9 mouse cellular contexts compared by ENCODE assay signal in genomic region chr19:46642136-46642753, GRCm38 (mm10). TPM values are rescaled to one million over a fixed set of nuclear protein-coding genes. Genes with fewer than 3 reads are reported as not detected.
DNase-seq lines count a peak whose midpoint lies in the region; ATAC-seq and TF ChIP-seq lines count a peak whose summit lies in the region.
"Had no signal": no experiment of that assay in that cellular context is flagged by ENCODE, and none has a peak within 500 bp of the region (broad histone marks: within the 10 kb centered on the region; RNA-seq: fewer than 3 reads in every experiment).

No protein-coding gene starts in this region.

- H3K9ac ChIP-seq in kidney, embryonic 16.5 days (replicated peaks; ENCODE audit: low read length) = peak overlapping the region; percentile 45
- H3K9ac ChIP-seq in embryonic facial prominence, embryonic 13.5 days = peak overlapping the region; percentile 46
- H3K9ac ChIP-seq in hindbrain, postnatal 0 days (replicated peaks; ENCODE audit: low read length) = no peak overlapping the region

- DNase-seq in kidney, postnatal 4 days = no peak
- DNase-seq in hindbrain, postnatal 0 days (ENCODE audit: low spot score) = no peak
- no peak for DNase-seq in ovary, adult 18-20 months (ENCODE audit: low spot score)
- no peak for DNase-seq in urinary bladder, postnatal 25 days (ENCODE audit: low spot score)
- no peak for DNase-seq in thymus, postnatal 4 days

- H3K79me2 ChIP-seq in myocyte (ENCODE audit: control insufficient read depth, insufficient read depth) = peaks cover 13% of the 10 kb centered on the region

- TF ChIP-seq CTCF in hindbrain, postnatal 0 days (IDR thresholded peaks at IDR 0.05; ENCODE audit: low read depth) = no peak

- no peak for ATAC-seq in kidney, embryonic 16.5 days (ENCODE audit: low FRiP score, low TSS enrichment)
- ATAC-seq in embryonic facial prominence, embryonic 13.5 days (ENCODE audit: insufficient number of reproducible peaks, insufficient read depth, low FRiP score, low TSS enrichment, low read depth) = no peak
- no peak for ATAC-seq in hindbrain, postnatal 0 days

- peak overlapping the region; percentile 13 for H3K4me2 ChIP-seq in kidney, embryonic 16.5 days (replicated peaks; ENCODE audit: low read depth, low read length)
- peak overlapping the region; percentile 30; the same call in 1 of the 2 replicates for H3K4me2 ChIP-seq in embryonic facial prominence, embryonic 13.5 days
- no peak overlapping the region for H3K4me2 ChIP-seq in hindbrain, postnatal 0 days (ENCODE audit: low read depth, low read length)
- peak overlapping the region; percentile 52 for H3K4me2 ChIP-seq in myocyte (ENCODE audit: low read depth)

- no peak overlapping the region for H3K4me3 ChIP-seq in kidney, embryonic 16.5 days (ENCODE audit: low read length)
- H3K4me3 ChIP-seq in embryonic facial prominence, embryonic 13.5 days = no peak overlapping the region
- no peak overlapping the region for H3K4me3 ChIP-seq in hindbrain, postnatal 0 days (ENCODE audit: low read length)
- H3K4me3 ChIP-seq in myocyte = no peak overlapping the region

- no peaks in the 10 kb centered on the region for H3K27me3 ChIP-seq in kidney, embryonic 16.5 days (ENCODE audit: insufficient read depth, low read length)
- H3K27me3 ChIP-seq in embryonic facial prominence, embryonic 13.5 days = no peaks in the 10 kb centered on the region
- H3K27me3 ChIP-seq in hindbrain, postnatal 0 days (ENCODE audit: insufficient read depth, low read length) = no peaks in the 10 kb centered on the region
- H3K27me3 ChIP-seq in myocyte (ENCODE audit: control insufficient read depth, insufficient read depth, insufficient read length) = no peaks in the 10 kb centered on the region

- no peak for TF ChIP-seq POLR2A in myocyte (IDR thresholded peaks at IDR 0.05; ENCODE audit: insufficient read length, low read depth)

- no peaks in the 10 kb centered on the region for H3K9me3 ChIP-seq in kidney, embryonic 16.5 days (ENCODE audit: low read length)
- H3K9me3 ChIP-seq in embryonic facial prominence, embryonic 13.5 days = no peaks in the 10 kb centered on the region
- H3K9me3 ChIP-seq in hindbrain, postnatal 0 days (ENCODE audit: low read length) = no peaks in the 10 kb centered on the region

- peak overlapping the region; percentile 78 for H3K27ac ChIP-seq in kidney, embryonic 16.5 days (ENCODE audit: low read length)
- peak overlapping the region; percentile 86 for H3K27ac ChIP-seq in embryonic facial prominence, embryonic 13.5 days
- H3K27ac ChIP-seq in hindbrain, postnatal 0 days = peak overlapping the region; percentile 74

- H3ac ChIP-seq in myocyte (ENCODE audit: control insufficient read depth, insufficient read length) = no peak overlapping the region

- peaks cover 76% of the 10 kb centered on the region for H3K4me1 ChIP-seq in kidney, embryonic 16.5 days (ENCODE audit: insufficient read depth, low read length)
- H3K4me1 ChIP-seq in embryonic facial prominence, embryonic 13.5 days = peaks cover 89% of the 10 kb centered on the region
- H3K4me1 ChIP-seq in hindbrain, postnatal 0 days (ENCODE audit: insufficient read depth, low read length) = peaks cover 36% of the 10 kb centered on the region

- WGBS in kidney, embryonic 16.5 days = 41% methylated on average over 22 of the region's 22 CpGs
- 58% methylated on average over 22 of the region's 22 CpGs for WGBS in embryonic facial prominence, embryonic 13.5 days
- 60% methylated on average over 22 of the region's 22 CpGs for WGBS in hindbrain, postnatal 0 days

- H3K36me3 ChIP-seq in kidney, embryonic 16.5 days (ENCODE audit: insufficient read depth, low read length) = peaks cover 16% of the 10 kb centered on the region; the same call in 1 of the 2 replicates
- peaks cover 20% of the 10 kb centered on the region for H3K36me3 ChIP-seq in embryonic facial prominence, embryonic 13.5 days
- H3K36me3 ChIP-seq in hindbrain, postnatal 0 days (ENCODE audit: insufficient read depth, low read length) = no peaks in the 10 kb centered on the region; the same call in 1 of the 2 replicates
- H3K36me3 ChIP-seq in myocyte (ENCODE audit: control insufficient read depth, insufficient read depth) = no peaks in the 10 kb centered on the region

TF ChIP-seq in myocyte, 11 proteins besides CTCF, POLR2A, EP300 and RAD21:
- TF ChIP-seq MYOG (IDR thresholded peaks at IDR 0.05; ENCODE audit: control insufficient read depth in 1 of 3, insufficient read depth in 1 of 3, insufficient read length in 2 of 3, low read depth in 2 of 3) = no peak
- TF ChIP-seq MAX (IDR thresholded peaks at IDR 0.05; ENCODE audit: low read depth) = no peak
- TF ChIP-seq MYOD1 (IDR thresholded peaks at IDR 0.05; ENCODE audit: control insufficient read depth in 1 of 3, insufficient read length in 2 of 3, low read depth in 2 of 3) = no peak
- TF ChIP-seq CEBPB (IDR thresholded peaks at IDR 0.05; ENCODE audit: insufficient read depth, poor library complexity, severe bottlenecking) = no peak
- TF ChIP-seq TCF12 (IDR thresholded peaks at IDR 0.05; ENCODE audit: insufficient read depth, poor library complexity, severe bottlenecking) = no peak
- TF ChIP-seq E2F4 (IDR thresholded peaks at IDR 0.05; ENCODE audit: insufficient read depth) = no peak
- no peak for TF ChIP-seq TCF3 (IDR thresholded peaks at IDR 0.05; ENCODE audit: insufficient read length, low read depth)
- TF ChIP-seq SRF (IDR thresholded peaks at IDR 0.05; ENCODE audit: control insufficient read depth, insufficient read length, low read depth) = no peak
- TF ChIP-seq REST (IDR thresholded peaks at IDR 0.05; ENCODE audit: insufficient read depth, insufficient read length) = no peak
- TF ChIP-seq POLR2AphosphoS2 (IDR thresholded peaks at IDR 0.05; ENCODE audit: insufficient read length, low read depth) = no peak
- TF ChIP-seq USF1 (IDR thresholded peaks at IDR 0.05; ENCODE audit: low read depth) = no peak

RNA-seq across cellular contexts. Expression of gene Cyp17a1, which starts 30.7 kb away (rescaled TPM):
- polyA plus RNA-seq in kidney, embryonic 16.5 days (2015; fragmentation: Nextera tagmentation; extraction: Ambion mirVana) = 7.1 TPM in 1 of 2 replicates, not detected in the other
- not detected in 2 replicates for polyA plus RNA-seq in embryonic facial prominence, embryonic 13.5 days (2015; fragmentation: Nextera tagmentation; extraction: Ambion mirVana)
- total RNA-seq in hindbrain, postnatal 0 days (2014; rRNA removed) = not detected in 2 replicates
- polyA plus RNA-seq in hindbrain, postnatal 0 days (2015; fragmentation: Nextera tagmentation; extraction: Ambion mirVana) = not detected in 2 replicates
- polyA plus RNA-seq in myocyte (2012; fragmentation: generic; extraction: Trizol) = not detected
- total RNA-seq: gastrocnemius, postnatal 25 days had no signal

RNA-seq across cellular contexts. Expression of gene Wbp1l, which starts 43.4 kb away (rescaled TPM):
- 53.4 and 54.4 TPM in 2 replicates for polyA plus RNA-seq in kidney, embryonic 16.5 days (2015; fragmentation: Nextera tagmentation; extraction: Ambion mirVana)
- 41.9 and 42.5 TPM in 2 replicates for polyA plus RNA-seq in embryonic facial prominence, embryonic 13.5 days (2015; fragmentation: Nextera tagmentation; extraction: Ambion mirVana)
- 52.3 and 56.9 TPM in 2 replicates for total RNA-seq in hindbrain, postnatal 0 days (2014; rRNA removed)
- 30.3 and 31.6 TPM in 2 replicates for polyA plus RNA-seq in hindbrain, postnatal 0 days (2015; fragmentation: Nextera tagmentation; extraction: Ambion mirVana)
- 39.8 TPM for polyA plus RNA-seq in myocyte (2012; fragmentation: generic; extraction: Trizol)

RNA-seq across cellular contexts. Expression of gene Borcs7, which starts 47.5 kb away (rescaled TPM):
- polyA plus RNA-seq in kidney, embryonic 16.5 days (2015; fragmentation: Nextera tagmentation; extraction: Ambion mirVana) = 15.6 and 19.0 TPM in 2 replicates
- 14.6 and 17.4 TPM in 2 replicates for polyA plus RNA-seq in embryonic facial prominence, embryonic 13.5 days (2015; fragmentation: Nextera tagmentation; extraction: Ambion mirVana)
- total RNA-seq in hindbrain, postnatal 0 days (2014; rRNA removed) = 9.3 and 11.2 TPM in 2 replicates
- 37.1 and 38.9 TPM in 2 replicates for polyA plus RNA-seq in hindbrain, postnatal 0 days (2015; fragmentation: Nextera tagmentation; extraction: Ambion mirVana)
- polyA plus RNA-seq in myocyte (2012; fragmentation: generic; extraction: Trizol) = 5.3 TPM
